Mouse (Mus musculus) spleen, adult 2 months (tissue): Measurements from ENCODE around the gene 2200002D01Rik.
"Not testable (repeated sequence)": the region's sequence is repeated elsewhere in the genome, so short reads cannot be mapped to it uniquely, and the experiment has no call there.

ENCODE experiments used
- CTCF ChIP-seq: fragments of 200-500 bp; IDR thresholded peaks from 2 replicates; pipeline ENCODE4 v1.5.1; 2011; ENCODE audit warnings: mild to moderate bottlenecking, inconsistent platforms; ENCODE audit not compliant: insufficient read depth, insufficient read length, insufficient replicate concordance; ENCODE audit errors: extremely low read depth
- POLR2A ChIP-seq: fragments of 200-500 bp; IDR thresholded peaks from 2 replicates; pipeline ENCODE4 v1.6.1; 2011; ENCODE audit warnings: low read depth, low read length, inconsistent platforms

DNA sequence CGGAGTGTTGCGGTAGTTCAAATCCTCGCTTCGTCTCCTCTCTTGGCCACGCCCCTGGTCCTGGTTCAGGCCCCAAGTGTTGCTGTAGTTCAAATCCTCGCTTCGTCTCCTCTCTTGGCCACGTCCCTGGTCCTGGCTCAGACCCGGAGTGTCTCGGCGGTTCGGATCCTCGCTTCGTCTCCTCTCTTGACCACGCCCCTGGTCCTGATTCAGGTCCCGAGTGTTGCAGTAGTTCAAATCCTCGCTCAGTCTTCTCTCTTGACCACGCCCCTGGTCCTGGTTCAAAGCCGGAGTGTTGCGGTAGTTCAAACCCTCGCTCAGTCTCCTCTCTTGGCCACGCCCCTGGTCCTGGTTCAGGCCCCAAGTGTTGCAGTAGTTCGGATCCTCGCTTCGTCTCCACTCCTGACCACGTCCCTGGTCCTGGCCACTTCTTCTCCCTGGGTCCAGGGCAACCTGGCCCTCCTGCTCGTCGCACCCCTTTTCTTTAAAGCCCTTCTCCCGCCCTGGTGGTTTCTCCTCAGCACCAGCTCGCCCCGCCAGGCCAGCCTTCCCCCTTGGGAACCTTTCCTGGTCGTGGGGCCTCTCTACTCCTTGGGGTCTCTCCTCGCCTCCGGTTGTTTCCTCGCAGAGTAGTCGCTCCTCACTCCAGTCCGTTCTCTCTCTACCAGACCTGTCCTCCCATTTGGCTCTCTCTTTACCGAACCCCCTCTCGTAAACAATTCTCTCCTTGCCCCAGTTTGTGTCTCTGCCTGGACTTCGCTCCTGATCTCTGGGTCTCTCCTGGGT is 35.3 kb downstream of the 2200002D01Rik start:
- not testable (repeated sequence) for TF ChIP-seq CTCF, POLR2A
